Mouse (Mus musculus) layer of hippocampus, adult 8-10 months (tissue): Measurements from ENCODE around the gene Notch1. TPM values are rescaled to one million over a fixed set of nuclear protein-coding genes. Genes with fewer than 3 reads are reported as not detected.

Experiments used
- DNase-seq, 2 experiments: peaks; one replicate each; pipeline ENCODE4 v3.0.0; 2022; ENCODE audit warnings: low spot score in 2 of 2
- total RNA-seq, 4 experiments: library from RNA; stranded (reverse); gene quantifications; 2 replicates each; pipeline ENCODE4 v1.2.4; 2022

Gene Notch1
- 10 to 100 TPM; 31.0 to 36.2 (median 34.2) TPM for total RNA-seq

- DNase-seq = no peak
These were observed at the start of gene Notch1 for GRCm38 (mm10) chr2:26516275-26516674. Gene Notch1 (minus strand): TSS chr2:26516663.

DNA sequence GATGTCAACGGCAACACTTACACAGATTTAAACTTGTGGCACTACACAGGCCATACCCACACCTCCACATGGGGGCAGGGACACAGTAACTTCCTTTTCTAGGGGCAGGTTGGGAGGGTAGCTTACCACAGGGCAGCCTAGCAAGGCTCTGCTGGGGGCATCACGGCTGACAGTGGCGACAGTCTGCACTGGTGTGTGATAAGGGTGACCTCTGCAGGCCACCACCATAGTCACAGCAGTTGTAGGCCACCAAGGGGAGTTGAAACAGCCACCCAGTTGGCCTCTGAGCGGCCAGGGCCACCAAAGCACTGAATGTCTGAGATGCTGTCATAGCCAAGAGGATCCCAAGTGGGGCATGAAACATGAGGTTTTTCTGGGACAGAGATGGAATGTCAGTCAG, 49.8 kb upstream of the Notch1 start:
- DNase-seq = peak in 1 of 2 experiments; percentile 47

DNA sequence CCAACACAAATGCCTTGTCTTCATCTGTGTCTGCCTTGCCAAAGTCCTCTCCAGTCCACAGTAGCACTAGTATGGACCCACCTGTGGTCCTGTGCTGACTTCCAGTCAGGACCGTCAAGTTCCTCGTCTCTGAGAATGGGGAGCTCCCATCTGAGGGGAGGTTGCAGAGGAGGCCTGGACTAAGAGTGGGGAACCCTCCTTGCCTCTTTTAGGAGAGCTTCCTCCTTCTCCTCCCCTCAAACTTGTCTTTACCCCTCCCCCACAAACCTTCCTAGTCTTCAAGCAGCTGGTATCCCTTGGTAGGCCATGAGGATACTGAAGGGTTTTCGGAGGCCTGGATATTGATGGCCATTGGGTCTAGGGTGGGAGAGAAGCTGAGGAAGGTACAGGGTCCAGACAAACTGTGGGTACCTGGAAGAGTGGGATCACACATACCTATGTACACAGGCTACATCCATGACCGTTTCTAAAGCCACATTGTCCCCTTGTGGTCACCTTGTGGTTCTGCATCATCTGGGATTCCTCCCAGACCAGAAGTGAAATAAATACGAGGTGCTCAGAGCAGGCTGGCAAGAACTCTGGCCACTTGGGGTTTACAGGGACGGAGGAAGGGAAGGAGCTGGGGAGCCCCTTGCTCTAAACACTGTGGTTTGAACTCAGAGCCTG, 45.0 kb upstream of the Notch1 start:
- peak in 1 of 2 experiments; percentile 34 for DNase-seq

- DNase-seq = no peak
These were observed 44.0 kb upstream of the Notch1 start for GRCm38 (mm10) chr2:26560506-26560905.

DNA sequence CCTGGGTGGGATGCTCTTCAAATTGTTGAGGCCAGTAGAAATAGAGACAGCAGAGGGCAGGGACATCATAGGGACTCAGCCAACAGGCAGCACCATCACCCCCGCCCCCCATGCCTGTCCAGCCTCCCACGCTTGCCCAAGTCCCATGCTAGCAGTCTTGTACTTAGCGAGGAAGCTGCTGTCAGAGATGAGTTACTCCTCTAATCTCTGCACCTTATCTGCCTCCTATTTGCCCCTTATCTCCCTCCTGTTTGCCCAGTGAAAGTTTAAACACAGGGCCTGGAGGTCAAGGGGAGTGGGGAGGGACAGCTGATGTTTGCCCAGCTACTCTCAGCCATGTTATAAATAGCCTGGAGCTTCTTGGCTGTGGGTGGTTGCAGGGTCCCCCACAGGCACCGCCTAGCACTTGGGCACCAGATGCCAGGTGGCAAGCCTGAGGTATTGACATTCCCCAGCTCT, 40.1 kb upstream of the Notch1 start:
- DNase-seq = no peak

GRCm38 (mm10) chr2:26555076-26555475, 38.6 kb upstream of the Notch1 start:
- DNase-seq = peak; percentile 57 to 74

- no peak for DNase-seq
These were observed 37.4 kb upstream of the Notch1 start for GRCm38 (mm10) chr2:26553904-26554303.

DNA sequence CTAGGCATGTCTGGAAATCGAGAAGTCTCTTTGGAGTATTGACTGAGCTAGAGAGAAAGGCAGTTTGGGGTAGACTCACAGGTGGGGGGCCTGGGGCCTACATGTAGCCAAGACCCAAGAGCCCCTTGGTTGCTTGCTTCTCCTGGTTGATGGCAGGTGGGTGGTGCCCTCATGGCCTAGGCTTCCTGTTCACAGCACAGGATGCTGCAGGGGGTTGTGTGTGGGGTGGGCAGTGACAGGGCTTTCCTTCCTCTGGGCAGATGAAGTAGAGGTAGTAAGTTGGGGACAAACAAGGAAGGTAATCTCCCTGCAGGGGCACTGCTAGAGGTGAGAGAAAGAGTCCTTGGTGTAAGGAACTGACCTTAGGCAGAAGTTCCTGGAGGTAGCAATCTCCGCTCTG, 35.6 kb upstream of the Notch1 start:
- no peak for DNase-seq

- no peak for DNase-seq
These were observed 35.0 kb upstream of the Notch1 start for GRCm38 (mm10) chr2:26551446-26551845.

- DNase-seq = no peak
These were observed 34.3 kb upstream of the Notch1 start for GRCm38 (mm10) chr2:26550777-26551176.

- no peak for DNase-seq
These were observed 33.7 kb upstream of the Notch1 start for GRCm38 (mm10) chr2:26550205-26550604.

GRCm38 (mm10) chr2:26549801-26550200, 33.3 kb upstream of the Notch1 start:
- DNase-seq = no peak

GRCm38 (mm10) chr2:26547481-26547880, 31.0 kb upstream of the Notch1 start:
- no peak for DNase-seq

- no peak for DNase-seq
These were observed 27.8 kb upstream of the Notch1 start for GRCm38 (mm10) chr2:26544265-26544664.

DNA sequence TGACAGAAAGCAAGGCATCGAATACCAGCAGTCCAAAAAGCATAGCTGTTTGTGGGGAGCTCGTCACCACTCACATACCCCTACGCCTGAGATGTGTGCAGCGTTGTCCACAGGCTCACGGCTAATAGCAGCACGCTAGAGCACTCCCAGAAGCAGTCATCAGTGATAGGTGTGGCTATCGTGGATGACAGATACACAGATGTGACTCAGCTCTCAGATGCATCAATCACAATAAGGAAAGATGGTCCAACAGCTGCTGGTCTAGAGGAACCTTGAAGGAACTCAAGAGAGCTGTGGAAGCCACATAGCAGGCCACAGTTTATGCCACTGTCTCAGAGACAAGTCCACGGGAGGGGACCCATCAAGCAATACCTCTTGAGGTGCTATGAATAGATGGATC, 27.3 kb upstream of the Notch1 start:
- DNase-seq = no peak

GRCm38 (mm10) chr2:26543155-26543554, 26.7 kb upstream of the Notch1 start:
- no peak for DNase-seq

DNA sequence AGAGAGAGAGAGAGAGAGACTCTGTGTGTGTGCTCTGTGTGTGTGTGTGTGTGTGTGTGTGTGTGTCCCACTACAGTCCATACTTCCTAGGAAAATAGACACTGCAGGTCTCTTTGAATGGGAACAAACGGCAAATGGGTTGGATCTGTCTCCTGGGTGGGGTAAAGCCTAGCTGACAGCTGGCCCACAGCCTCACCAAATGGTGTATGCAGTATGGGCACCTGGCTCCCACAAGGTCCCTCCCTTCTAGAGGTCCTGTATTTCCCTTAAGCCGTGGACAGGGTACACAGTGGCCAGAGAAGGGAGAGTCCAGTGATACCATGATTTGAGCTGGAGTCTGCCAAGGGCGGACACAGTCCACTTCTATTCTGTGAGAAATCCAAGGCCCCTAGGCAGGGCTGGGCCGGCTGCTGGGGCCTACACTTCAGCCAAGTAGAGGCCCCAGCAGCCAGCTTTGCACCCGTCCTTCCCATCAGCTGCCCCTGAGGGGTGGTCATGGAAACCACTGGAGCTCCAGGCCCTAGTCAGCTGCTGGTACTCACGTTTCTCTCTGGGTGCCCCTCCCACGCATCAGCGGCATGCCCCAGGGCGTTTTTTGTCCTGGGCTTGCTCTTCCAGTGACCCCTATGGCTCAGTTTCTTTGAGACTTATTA, 24.9 kb upstream of the Notch1 start:
- DNase-seq = no peak

DNA sequence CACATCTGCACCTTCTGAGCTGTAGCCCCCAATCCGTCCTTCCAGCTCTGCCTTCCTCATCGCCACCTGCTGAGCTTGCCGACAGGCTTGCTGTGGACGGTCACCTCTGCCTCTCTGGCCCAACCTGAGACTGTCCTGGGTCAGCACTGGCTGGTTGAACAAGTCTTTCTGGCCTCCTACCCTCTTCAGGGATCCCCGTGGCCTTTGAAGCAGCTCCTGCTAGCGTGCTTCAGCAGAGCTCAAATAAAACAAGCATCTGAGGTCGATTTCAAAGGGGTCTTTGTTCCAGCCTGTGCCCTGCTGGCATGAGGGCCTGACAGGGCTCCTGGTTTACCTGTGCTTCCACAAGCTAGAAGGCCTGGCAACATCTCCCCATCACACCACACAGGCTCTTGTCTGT, 24.3 kb upstream of the Notch1 start:
- DNase-seq = no peak

DNA sequence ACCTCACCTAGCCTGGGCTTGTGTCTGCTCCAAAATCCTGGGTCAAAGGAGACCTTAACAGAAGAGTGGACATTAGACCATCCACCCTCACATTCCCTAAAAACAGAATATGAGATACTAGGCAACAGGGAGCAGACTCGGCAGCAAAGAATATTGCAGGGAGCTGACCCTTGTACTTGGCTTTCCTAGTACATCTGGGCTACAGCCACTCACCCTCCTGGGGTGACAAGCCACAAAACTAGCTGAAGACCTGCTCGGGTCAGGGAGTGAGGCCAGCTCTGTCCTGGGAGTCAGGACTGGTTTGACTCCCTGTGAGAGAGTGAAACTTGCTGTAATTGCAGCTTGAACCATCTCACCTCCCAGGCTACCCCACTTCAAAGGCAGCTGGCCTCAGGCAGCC, 23.1 kb upstream of the Notch1 start:
- DNase-seq = no peak

DNA sequence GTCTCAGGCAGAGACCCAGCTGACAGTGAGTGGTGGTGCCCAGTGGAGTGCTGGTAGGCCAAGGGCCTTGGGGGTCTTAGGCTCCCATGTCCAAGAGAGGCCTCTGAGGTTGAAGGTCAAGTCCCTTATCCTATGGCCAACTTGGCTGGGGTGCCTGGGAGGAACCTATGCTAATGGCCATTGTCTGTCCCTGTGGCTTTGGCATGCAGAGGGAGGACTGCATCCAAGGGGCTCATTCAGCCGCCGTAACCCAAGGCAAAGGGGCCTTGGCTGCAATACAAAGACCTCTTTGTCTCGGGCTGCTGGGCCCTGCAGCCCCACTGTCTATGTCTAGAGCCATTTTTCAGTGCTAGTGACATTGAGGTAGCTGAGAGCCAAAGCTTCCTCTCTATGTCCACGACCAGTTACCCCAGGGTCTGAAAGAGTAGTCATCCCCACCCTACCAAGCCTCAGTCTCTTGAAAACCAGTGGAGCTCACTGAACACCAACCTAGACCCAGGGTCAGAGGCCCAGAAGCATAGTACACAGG, 19.1 kb upstream of the Notch1 start:
- DNase-seq = peak; percentile 59

- peak in 1 of 2 experiments; percentile 38 for DNase-seq
These were observed 18.2 kb upstream of the Notch1 start for GRCm38 (mm10) chr2:26534616-26535015.

GRCm38 (mm10) chr2:26534161-26534560, 17.7 kb upstream of the Notch1 start:
- no peak for DNase-seq

DNA sequence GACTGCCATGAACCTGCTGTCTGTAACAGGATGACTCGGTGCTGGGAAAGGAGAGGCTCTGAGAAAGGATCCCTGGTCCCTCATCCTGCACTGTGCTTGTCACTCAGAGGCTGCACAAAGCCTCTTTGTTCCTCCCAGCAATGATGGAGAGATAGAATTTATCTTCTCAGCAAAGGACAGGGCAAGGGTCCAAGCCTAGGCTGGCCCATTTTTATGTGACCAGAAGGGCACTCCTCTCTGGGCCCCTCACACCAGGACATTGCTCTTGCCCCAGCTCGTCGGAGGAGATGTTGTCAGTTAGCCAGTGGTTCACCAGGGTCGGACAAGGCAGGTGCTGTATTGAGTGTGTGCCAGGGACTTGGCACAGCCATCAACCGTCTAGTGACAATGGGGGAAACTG, 16.8 kb upstream of the Notch1 start:
- no peak for DNase-seq
